Mouse (Mus musculus): ENCODE results near the gene Robo4. TPM values are rescaled to one million over a fixed set of nuclear protein-coding genes. Genes with fewer than 3 reads are reported as not detected.

The Robo4 gene
- polyA plus RNA-seq, 1 experiment from 2014 or later: 7.0 TPM

DNA sequence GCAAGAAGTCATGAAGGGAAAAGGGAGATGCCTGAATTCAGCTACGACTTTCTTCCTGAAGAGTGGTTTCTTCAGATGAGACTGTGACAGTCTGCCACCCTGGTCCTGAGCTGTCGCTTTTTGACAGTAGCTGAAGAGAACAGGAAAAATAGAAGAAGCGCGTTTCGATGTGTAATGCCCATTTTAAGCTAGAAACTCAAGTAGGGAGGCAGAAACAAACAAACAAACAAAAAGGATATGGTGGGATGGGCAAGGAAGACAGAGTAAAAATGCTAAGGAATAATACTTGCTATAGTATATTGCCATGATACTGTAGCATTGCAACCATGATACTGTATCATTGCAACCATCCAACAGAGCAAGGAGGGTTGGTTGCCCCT is 59.3 kb downstream of the Robo4 start:
- Histone ChIP-seq H3K9ac (ENCODE audit: low read length) (peak overlapping the region; percentile 70), H3K4me1 (replicated peaks; ENCODE audit: control insufficient read depth, insufficient read depth, low read length) (peaks cover 33% of the 10 kb centered on the region), H3K27ac (ENCODE audit: low read depth, low read length) (peak overlapping the region; percentile 70; the same call in 1 of the 2 replicates), H3K36me3 (ENCODE audit: control insufficient read depth, insufficient read depth, low read length) (no peaks in the 10 kb centered on the region), H3K4me2 (ENCODE audit: low read depth, low read length, severe bottlenecking) (peak overlapping the region; percentile 97), H3K9me3 (ENCODE audit: control insufficient read depth, low read length) (no peaks in the 10 kb centered on the region), H3K4me3 (ENCODE audit: low read depth, low read length) (peak overlapping the region; percentile 53), H3K27me3 (ENCODE audit: control insufficient read depth, insufficient read depth, low read length) (peaks cover 51% of the 10 kb centered on the region)
- DNase-seq (ENCODE audit: low spot score): no peak
- WGBS: 9% methylated on average over 5 of the region's 5 CpGs
- ATAC-seq (replicated peaks; ENCODE audit: low FRiP score): no peak

- DNase-seq (ENCODE audit: low spot score): no peak
- Histone ChIP-seq H3K4me3 (ENCODE audit: low read depth, low read length) (no peak overlapping the region), H3K9ac (ENCODE audit: low read length) (no peak overlapping the region), H3K27me3 (ENCODE audit: control insufficient read depth, insufficient read depth, low read length) (peaks cover 51% of the 10 kb centered on the region), H3K27ac (ENCODE audit: low read depth, low read length) (no peak overlapping the region), H3K4me1 (replicated peaks; ENCODE audit: control insufficient read depth, insufficient read depth, low read length) (peaks cover 28% of the 10 kb centered on the region), H3K9me3 (ENCODE audit: control insufficient read depth, low read length) (no peaks in the 10 kb centered on the region), H3K4me2 (ENCODE audit: low read depth, low read length, severe bottlenecking) (no peak overlapping the region), H3K36me3 (ENCODE audit: control insufficient read depth, insufficient read depth, low read length) (no peaks in the 10 kb centered on the region)
- ATAC-seq (replicated peaks; ENCODE audit: low FRiP score): no peak
- 15% methylated on average over 3 of the region's 3 CpGs for WGBS
Measured at GRCm38 (mm10) chr9:37461571-37461970, 59.9 kb downstream of the Robo4 start.

DNA sequence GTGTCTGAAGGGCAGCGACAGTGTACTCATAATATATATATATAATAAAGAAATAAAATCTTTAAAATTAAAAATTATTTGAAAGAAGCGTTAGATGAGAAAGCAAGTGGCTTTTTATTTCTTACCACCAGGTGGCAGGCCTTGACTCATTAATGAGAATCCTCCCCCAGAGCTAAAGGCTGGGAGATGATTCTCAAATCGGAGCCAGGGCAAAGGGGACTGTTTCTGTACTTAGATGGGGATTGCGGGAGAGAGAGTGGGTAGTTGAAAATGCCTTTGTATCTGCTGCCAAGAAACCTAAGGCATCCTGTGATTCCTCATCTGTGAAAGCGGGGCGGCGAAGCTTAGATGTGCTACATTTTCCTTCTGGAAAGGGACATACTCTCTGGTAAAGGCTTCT is 61.1 kb downstream of the Robo4 start:
- no peak for ATAC-seq (replicated peaks; ENCODE audit: low FRiP score)
- WGBS: 17% methylated on average over 7 of the region's 7 CpGs
- Histone ChIP-seq H3K9me3 (ENCODE audit: control insufficient read depth, low read length) (no peaks in the 10 kb centered on the region), H3K36me3 (ENCODE audit: control insufficient read depth, insufficient read depth, low read length) (no peaks in the 10 kb centered on the region), H3K9ac (ENCODE audit: low read length) (no peak overlapping the region), H3K4me3 (ENCODE audit: low read depth, low read length) (no peak overlapping the region), H3K27ac (ENCODE audit: low read depth, low read length) (no peak overlapping the region), H3K4me1 (replicated peaks; ENCODE audit: control insufficient read depth, insufficient read depth, low read length) (peaks cover 19% of the 10 kb centered on the region), H3K27me3 (ENCODE audit: control insufficient read depth, insufficient read depth, low read length) (peaks cover 44% of the 10 kb centered on the region), H3K4me2 (ENCODE audit: low read depth, low read length, severe bottlenecking) (no peak overlapping the region)
- DNase-seq (ENCODE audit: low spot score): no peak

Other genes starting within 250 kb of the Robo4 start
- 13.9 and 16.2 TPM in 2 replicates for gene Tmem218, start 193.7 kb upstream of the Robo4 start, polyA plus RNA-seq (2014; fragmentation: Nextera tagmentation; extraction: Ambion mirVana)
- 1.4 and 2.2 TPM in 2 replicates for gene Slc37a2, start 146.2 kb upstream of the Robo4 start, polyA plus RNA-seq (2014; fragmentation: Nextera tagmentation; extraction: Ambion mirVana)
- gene Ccdc15, start 53.5 kb upstream of the Robo4 start, polyA plus RNA-seq (2014; fragmentation: Nextera tagmentation; extraction: Ambion mirVana): 9.0 and 10.0 TPM in 2 replicates
- 0.07 and 0.09 TPM in 2 replicates for gene Hepacam, start 34.5 kb upstream of the Robo4 start, polyA plus RNA-seq (2014; fragmentation: Nextera tagmentation; extraction: Ambion mirVana)
- gene Robo3, start 31.3 kb downstream of the Robo4 start, polyA plus RNA-seq (2014; fragmentation: Nextera tagmentation; extraction: Ambion mirVana): 19.5 and 19.6 TPM in 2 replicates
- 45.2 and 45.3 TPM in 2 replicates for gene Msantd2, start 87.4 kb downstream of the Robo4 start, polyA plus RNA-seq (2014; fragmentation: Nextera tagmentation; extraction: Ambion mirVana)
- gene Esam, start 126.2 kb downstream of the Robo4 start, polyA plus RNA-seq (2014; fragmentation: Nextera tagmentation; extraction: Ambion mirVana): 29.8 and 30.7 TPM in 2 replicates
- 0.36 and 0.75 TPM in 2 replicates for gene Vsig2, start 137.4 kb downstream of the Robo4 start, polyA plus RNA-seq (2014; fragmentation: Nextera tagmentation; extraction: Ambion mirVana)
- 2.7 and 3.4 TPM in 2 replicates for gene Nrgn, start 151.0 kb downstream of the Robo4 start, polyA plus RNA-seq (2014; fragmentation: Nextera tagmentation; extraction: Ambion mirVana)
- 8.0 and 8.5 TPM in 2 replicates for gene Siae, start 153.8 kb downstream of the Robo4 start, polyA plus RNA-seq (2014; fragmentation: Nextera tagmentation; extraction: Ambion mirVana)
- 16.7 and 20.6 TPM in 2 replicates for gene Spa17, start 211.8 kb downstream of the Robo4 start, polyA plus RNA-seq (2014; fragmentation: Nextera tagmentation; extraction: Ambion mirVana)